ENCODE assay signal across 9 mouse cellular contexts in the genomic region with DNA sequence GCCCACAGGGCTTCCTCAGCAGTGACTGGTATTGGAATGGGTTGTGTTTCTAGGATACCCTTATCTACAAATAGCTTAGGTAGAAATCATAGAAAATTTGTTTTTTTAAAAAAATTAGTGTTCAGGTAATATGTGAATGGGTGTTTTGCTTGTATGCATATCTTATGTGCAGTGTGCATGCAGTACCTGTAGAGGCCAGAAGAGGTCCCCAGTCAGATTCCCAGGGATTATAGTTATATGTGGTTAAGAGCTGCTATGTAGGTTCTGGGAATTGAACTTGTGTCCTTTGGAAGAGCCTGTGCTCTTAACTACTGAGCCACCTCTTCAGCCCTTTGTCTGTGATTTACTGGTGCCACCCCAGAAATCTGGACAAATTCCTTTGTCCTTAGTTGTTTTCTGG. TPM values are rescaled to one million over a fixed set of nuclear protein-coding genes. Genes with fewer than 3 reads are reported as not detected.
DNase-seq lines count a peak whose midpoint lies in the region; ATAC-seq lines count a peak whose summit lies in the region.
"Had no signal": no experiment of that assay in that cellular context is flagged by ENCODE, and none has a peak within 500 bp of the region (broad histone marks: within the 10 kb centered on the region; RNA-seq: fewer than 3 reads in every experiment).

No protein-coding gene starts in this region.

- no peaks in the 10 kb centered on the region for H3K4me1 ChIP-seq in embryonic facial prominence, embryonic 10.5 days
- H3K4me1 ChIP-seq in intestine, embryonic 16.5 days (ENCODE audit: control insufficient read depth, insufficient read depth, low read length): no peaks in the 10 kb centered on the region

- H3K36me3 ChIP-seq in embryonic facial prominence, embryonic 10.5 days (replicated peaks): peaks cover 10% of the 10 kb centered on the region
- H3K36me3 ChIP-seq in intestine, embryonic 16.5 days (ENCODE audit: control insufficient read depth, insufficient read depth, low read length): 0 out of 2 replicates have a peak, but pooled peaks cover 4% of the 10 kb centered on the region

- no peak overlapping the region for H3K27ac ChIP-seq in embryonic facial prominence, embryonic 10.5 days (replicated peaks)
- H3K27ac ChIP-seq in intestine, embryonic 16.5 days (ENCODE audit: low read length): no peak overlapping the region
- H3K27ac ChIP-seq: midbrain, embryonic 12.5 days had no signal

- H3K9me3 ChIP-seq in embryonic facial prominence, embryonic 10.5 days: peaks cover 8% of the 10 kb centered on the region; the same call in 1 of the 2 replicates
- peaks cover 5% of the 10 kb centered on the region; the same call in 1 of the 2 replicates for H3K9me3 ChIP-seq in intestine, embryonic 16.5 days (ENCODE audit: control insufficient read depth, low read length)

- no peak overlapping the region for H3K4me3 ChIP-seq in embryonic facial prominence, embryonic 10.5 days
- H3K4me3 ChIP-seq in intestine, embryonic 16.5 days (ENCODE audit: low read length): no peak overlapping the region
- H3K4me3 ChIP-seq: midbrain, embryonic 12.5 days had no signal

- H3K27me3 ChIP-seq in embryonic facial prominence, embryonic 10.5 days (replicated peaks; ENCODE audit: low read depth, poor library complexity, severe bottlenecking): no peaks in the 10 kb centered on the region
- H3K27me3 ChIP-seq in intestine, embryonic 16.5 days (replicated peaks; ENCODE audit: control insufficient read depth, insufficient read depth, low read length): no peaks in the 10 kb centered on the region
- H3K27me3 ChIP-seq: midbrain, embryonic 12.5 days had no signal

- H3K9ac ChIP-seq in intestine, embryonic 16.5 days (ENCODE audit: low read depth, low read length): no peak overlapping the region
- H3K9ac ChIP-seq: midbrain, embryonic 12.5 days had no signal

- no peak overlapping the region for H3K4me2 ChIP-seq in intestine, embryonic 16.5 days (ENCODE audit: low read depth, low read length)
- H3K4me2 ChIP-seq: midbrain, embryonic 12.5 days had no signal

- no peak for ATAC-seq in CD4-positive, CD25-positive, alpha-beta regulatory T cell, adult 4 months
- no peak for ATAC-seq in intestine, embryonic 16.5 days

- DNase-seq in CD4-positive, CD25-positive, alpha-beta regulatory T cell, adult 2 months (ENCODE audit: low read depth, low spot score): peak; percentile 26
- DNase-seq in kidney, adult 9 months: peak; percentile 25
- no peak for DNase-seq in kidney, adult 11 months
- DNase-seq in 3T3-L1 (ENCODE audit: low read depth, low spot score): peak; percentile 35
- DNase-seq in embryonic facial prominence, embryonic 10.5 days (ENCODE audit: low spot score): peak; percentile 30
- DNase-seq in frontal cortex, postnatal 36 days (ENCODE audit: low spot score in 2 of 2): no peak

RNA-seq across cellular contexts. Expression of a gene that starts 22.2 kb away (rescaled TPM):
- polyA plus RNA-seq in CD4-positive, CD25-positive, alpha-beta regulatory T cell, adult 4 months (2017; shearing (Covaris generic)): 1 to 10 TPM; 4.5 to 5.8 TPM
- polyA plus RNA-seq in embryonic facial prominence, embryonic 10.5 days (2016; fragmentation: Nextera tagmentation; extraction: Ambion mirVana): 9.0 and 11.0 TPM in 2 replicates
- 4.3 and 6.7 TPM in 2 replicates for polyA plus RNA-seq in intestine, embryonic 16.5 days (2015; fragmentation: Nextera tagmentation; extraction: Ambion mirVana)

Comparison
In these comparisons a context has a peak if more than half of its experiments do, and no peak if none do; other contexts are left out.
1. DNase-seq: peak in CD4-positive, CD25-positive, alpha-beta regulatory T cell, adult 2 months (single experiment), kidney, adult 9 months (single experiment), 3T3-L1 (single experiment) and embryonic facial prominence, embryonic 10.5 days (single experiment); none in kidney, adult 11 months (single experiment) and frontal cortex, postnatal 36 days (0 of 2).